ENCODE assay signal across 18 mouse cellular contexts in the genomic region with DNA sequence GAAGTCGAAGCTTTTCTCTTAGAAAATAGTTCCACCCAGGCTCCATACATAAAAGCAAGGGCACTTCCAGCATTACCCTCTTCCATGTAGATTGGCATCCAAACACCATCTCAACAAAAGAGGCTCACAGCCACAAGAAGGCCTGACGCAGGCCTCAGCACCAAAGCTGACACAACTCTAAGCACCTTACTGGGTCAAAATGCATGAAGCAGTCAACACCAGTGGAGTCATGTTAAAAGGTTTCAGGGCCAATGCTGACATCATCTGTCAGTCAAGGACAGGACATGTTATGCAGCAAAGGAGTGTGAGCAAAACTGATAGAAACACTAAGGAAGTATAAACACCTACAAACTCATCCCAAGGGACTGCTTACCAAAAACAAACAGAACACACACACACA. TPM values are rescaled to one million over a fixed set of nuclear protein-coding genes. Genes with fewer than 3 reads are reported as not detected.
DNase-seq lines count a peak whose midpoint lies in the region.
"Had no signal": no experiment of that assay in that cellular context is flagged by ENCODE, and none has a peak within 500 bp of the region (broad histone marks: within the 10 kb centered on the region; RNA-seq: fewer than 3 reads in every experiment).

No protein-coding gene starts in this region.

- no peaks in the 10 kb centered on the region for H3K9me3 ChIP-seq in heart, embryonic 10.5 days
- H3K9me3 ChIP-seq: embryonic facial prominence, embryonic 10.5 days; embryonic facial prominence, embryonic 12.5 days; forebrain, embryonic 13.5 days; forebrain, embryonic 15.5 days had no signal

- no peak overlapping the region for H3K27ac ChIP-seq in heart, embryonic 10.5 days
- H3K27ac ChIP-seq: embryonic facial prominence, embryonic 10.5 days; embryonic facial prominence, embryonic 12.5 days; forebrain, embryonic 13.5 days; forebrain, embryonic 15.5 days had no signal

- H3K27me3 ChIP-seq in heart, embryonic 10.5 days (ENCODE audit: insufficient read depth, poor library complexity, severe bottlenecking), result no peaks in the 10 kb centered on the region
- H3K27me3 ChIP-seq: embryonic facial prominence, embryonic 12.5 days; forebrain, embryonic 13.5 days; forebrain, embryonic 15.5 days had no signal

- WGBS in heart, embryonic 10.5 days, result 80% methylated on average over 2 of the region's 2 CpGs

- no peak overlapping the region for H3K4me3 ChIP-seq in heart, embryonic 10.5 days
- H3K4me3 ChIP-seq: embryonic facial prominence, embryonic 10.5 days; embryonic facial prominence, embryonic 12.5 days; forebrain, embryonic 13.5 days; forebrain, embryonic 15.5 days had no signal

- DNase-seq in adrenal gland, adult (ENCODE audit: inconsistent age in 2 of 2, low spot score in 1 of 2), result peak; percentile 42 to 77
- DNase-seq in adrenal gland, postnatal 10 days, result no peak
- peak; percentile 43 for DNase-seq in adrenal gland, adult 8-10 months
- no peak for DNase-seq in adrenal gland, postnatal 25 days
- peak; percentile 83 for DNase-seq in heart, adult 11 months
- no peak for DNase-seq in heart, embryonic 10.5 days (ENCODE audit: low spot score)
- DNase-seq in 3T3-L1 (ENCODE audit: low read depth, low spot score), result peak; percentile 42
- no peak for DNase-seq in thymus, postnatal 0 days (ENCODE audit: low spot score)
- DNase-seq: cerebellum, adult 11-12 months; cerebellum, adult 2 months; cerebellum, adult 9-10 months; cerebellum, postnatal 10 days; cerebellum, postnatal 25 days; forebrain, postnatal 0 days had no signal

- H3K36me3 ChIP-seq in heart, embryonic 10.5 days, result no peaks in the 10 kb centered on the region
- H3K36me3 ChIP-seq: embryonic facial prominence, embryonic 10.5 days; embryonic facial prominence, embryonic 12.5 days had no signal

- peaks cover 61% of the 10 kb centered on the region for H3K4me1 ChIP-seq in heart, embryonic 10.5 days

RNA-seq across cellular contexts. Expression of a gene that starts 50.3 kb away (rescaled TPM):
- total RNA-seq in adrenal gland, postnatal 10 days (2021), result 1 to 10 TPM; 4.2 to 6.3 TPM
- total RNA-seq in adrenal gland, adult 8-10 months (2022), result 10 to 100 TPM in 1 of 4 experiments, 1 to 10 TPM in 3; 4.2 to 12.7 (median 8.0) TPM
- total RNA-seq in adrenal gland, postnatal 25 days (2021), result 5.7 and 5.8 TPM in 2 replicates
- polyA plus RNA-seq in heart, embryonic 10.5 days (2016; fragmentation: Nextera tagmentation; extraction: Ambion mirVana), result 3.8 and 6.4 TPM in 2 replicates
- polyA plus RNA-seq in thymus, postnatal 0 days (2015; fragmentation: Nextera tagmentation; extraction: Ambion mirVana), result 3.9 and 5.5 TPM in 2 replicates

Comparison
In these comparisons a context has a peak if more than half of its experiments do, and no peak if none do; other contexts are left out.
1. DNase-seq: peak in adrenal gland, adult (2 of 2), adrenal gland, adult 8-10 months (single experiment), heart, adult 11 months (single experiment) and 3T3-L1 (single experiment); none in adrenal gland, postnatal 10 days (single experiment), adrenal gland, postnatal 25 days (single experiment), heart, embryonic 10.5 days (single experiment) and thymus, postnatal 0 days (single experiment).